Mouse (Mus musculus): ENCODE measurements around the gene Tram2. TPM values are rescaled to one million over a fixed set of nuclear protein-coding genes. Genes with fewer than 3 reads are reported as not detected.

Tram2 gene
- polyA plus RNA-seq, 1 experiment from 2014 or later = 6.5 TPM

- Histone ChIP-seq H3K4me2 (no peak overlapping the region), H3K9ac (replicated peaks) (no peak overlapping the region), H3K4me3 (replicated peaks) (no peak overlapping the region), H3K36me3 (peaks cover 5% of the 10 kb centered on the region; the same call in 1 of the 2 replicates), H3K27ac (no peak overlapping the region), H3K4me1 (replicated peaks) (peaks cover 24% of the 10 kb centered on the region), H3K27me3 (no peaks in the 10 kb centered on the region), H3K9me3 (no peaks in the 10 kb centered on the region)
- WGBS = 87% methylated on average over 3 of the region's 3 CpGs
- no peak for ATAC-seq (ENCODE audit: insufficient number of reproducible peaks, insufficient read depth, low FRiP score, low TSS enrichment, low read depth)
Measured at GRCm38 (mm10) chr1:21039564-21039963, 39.5 kb downstream of the Tram2 start.

GRCm38 (mm10) chr1:21037881-21038601 is 41.0 kb downstream of the Tram2 start:
- H3K36me3 ChIP-seq = peaks cover 5% of the 10 kb centered on the region; the same call in 1 of the 2 replicates
- H3K9ac ChIP-seq (replicated peaks) = no peak overlapping the region
- H3K9me3 ChIP-seq = no peaks in the 10 kb centered on the region
- WGBS = 80% methylated on average over 6 of the region's 6 CpGs
- no peak overlapping the region for H3K4me3 ChIP-seq (replicated peaks)
- H3K4me1 ChIP-seq (replicated peaks) = peaks cover 28% of the 10 kb centered on the region
- H3K27ac ChIP-seq = no peak overlapping the region
- H3K27me3 ChIP-seq = no peaks in the 10 kb centered on the region
- no peak for ATAC-seq (ENCODE audit: insufficient number of reproducible peaks, insufficient read depth, low FRiP score, low TSS enrichment, low read depth)
- H3K4me2 ChIP-seq = no peak overlapping the region

GRCm38 (mm10) chr1:21035878-21036277 is 43.2 kb downstream of the Tram2 start:
- H3K4me2 ChIP-seq = no peak overlapping the region
- no peak for ATAC-seq (ENCODE audit: insufficient number of reproducible peaks, insufficient read depth, low FRiP score, low TSS enrichment, low read depth)
- H3K9me3 ChIP-seq = no peaks in the 10 kb centered on the region
- no peak overlapping the region for H3K4me3 ChIP-seq (replicated peaks)
- 84% methylated on average over 6 of the region's 6 CpGs for WGBS
- H3K4me1 ChIP-seq (replicated peaks) = peaks cover 9% of the 10 kb centered on the region
- no peak overlapping the region for H3K9ac ChIP-seq (replicated peaks)
- H3K27ac ChIP-seq = no peak overlapping the region
- H3K27me3 ChIP-seq = no peaks in the 10 kb centered on the region
- H3K36me3 ChIP-seq = peaks cover 5% of the 10 kb centered on the region; the same call in 1 of the 2 replicates

- Histone ChIP-seq H3K27me3 (no peaks in the 10 kb centered on the region), H3K36me3 (peaks cover 8% of the 10 kb centered on the region; the same call in 1 of the 2 replicates), H3K4me3 (replicated peaks) (no peak overlapping the region), H3K9me3 (no peaks in the 10 kb centered on the region), H3K4me1 (replicated peaks) (0 out of 2 replicates have a peak, but pooled peaks cover 6% of the 10 kb centered on the region), H3K4me2 (no peak overlapping the region), H3K27ac (no peak overlapping the region), H3K9ac (replicated peaks) (no peak overlapping the region)
- no peak for ATAC-seq (ENCODE audit: insufficient number of reproducible peaks, insufficient read depth, low FRiP score, low TSS enrichment, low read depth)
Measured at GRCm38 (mm10) chr1:21033792-21034119, 45.3 kb downstream of the Tram2 start.

GRCm38 (mm10) chr1:21033065-21033791 is 45.8 kb downstream of the Tram2 start:
- WGBS = 85% methylated on average over 11 of the region's 11 CpGs
- H3K9me3 ChIP-seq = no peaks in the 10 kb centered on the region

GRCm38 (mm10) chr1:21031650-21032049 is 47.4 kb downstream of the Tram2 start:
- WGBS = 82% methylated on average over 2 of the region's 2 CpGs
- Histone ChIP-seq H3K9ac (replicated peaks) (no peak overlapping the region), H3K4me2 (no peak overlapping the region), H3K36me3 (peaks cover 8% of the 10 kb centered on the region; the same call in 1 of the 2 replicates), H3K9me3 (no peaks in the 10 kb centered on the region), H3K4me1 (replicated peaks) (0 out of 2 replicates have a peak, but pooled peaks cover 6% of the 10 kb centered on the region), H3K27me3 (no peaks in the 10 kb centered on the region), H3K4me3 (replicated peaks) (no peak overlapping the region), H3K27ac (no peak overlapping the region)
- ATAC-seq (ENCODE audit: insufficient number of reproducible peaks, insufficient read depth, low FRiP score, low TSS enrichment, low read depth) = no peak

More at GRCm38 (mm10) chr1:21033065-21033791, 45.8 kb downstream of the Tram2 start:
- ATAC-seq (ENCODE audit: insufficient number of reproducible peaks, insufficient read depth, low FRiP score, low TSS enrichment, low read depth) = no peak
- H3K4me3 ChIP-seq (replicated peaks) = no peak overlapping the region
- no peak overlapping the region for H3K27ac ChIP-seq
- no peak overlapping the region for H3K4me2 ChIP-seq
- H3K9ac ChIP-seq (replicated peaks) = no peak overlapping the region
- no peaks in the 10 kb centered on the region for H3K27me3 ChIP-seq
- 0 out of 2 replicates have a peak, but pooled peaks cover 6% of the 10 kb centered on the region for H3K4me1 ChIP-seq (replicated peaks)
- H3K36me3 ChIP-seq = peaks cover 8% of the 10 kb centered on the region; the same call in 1 of the 2 replicates

GRCm38 (mm10) chr1:21029000-21029399 is 50.0 kb downstream of the Tram2 start:
- WGBS = 90% methylated on average over 4 of the region's 4 CpGs
- 0 out of 2 replicates have a peak, but pooled peaks cover 6% of the 10 kb centered on the region for H3K4me1 ChIP-seq (replicated peaks)

GRCm38 (mm10) chr1:21026534-21026933 is 52.5 kb downstream of the Tram2 start:
- Histone ChIP-seq H3K4me3 (replicated peaks) (no peak overlapping the region), H3K9me3 (no peaks in the 10 kb centered on the region), H3K4me1 (replicated peaks) (no peaks in the 10 kb centered on the region), H3K4me2 (no peak overlapping the region), H3K27me3 (no peaks in the 10 kb centered on the region), H3K36me3 (peaks cover 6% of the 10 kb centered on the region; the same call in 1 of the 2 replicates), H3K9ac (replicated peaks) (no peak overlapping the region), H3K27ac (no peak overlapping the region)
- WGBS = 90% methylated on average over 7 of the region's 7 CpGs
- ATAC-seq (ENCODE audit: insufficient number of reproducible peaks, insufficient read depth, low FRiP score, low TSS enrichment, low read depth) = no peak

More at GRCm38 (mm10) chr1:21029000-21029399, 50.0 kb downstream of the Tram2 start:
- H3K9ac ChIP-seq (replicated peaks) = no peak overlapping the region
- H3K4me2 ChIP-seq = no peak overlapping the region
- H3K4me3 ChIP-seq (replicated peaks) = no peak overlapping the region
- H3K36me3 ChIP-seq = peaks cover 2% of the 10 kb centered on the region; the same call in 1 of the 2 replicates
- ATAC-seq (ENCODE audit: insufficient number of reproducible peaks, insufficient read depth, low FRiP score, low TSS enrichment, low read depth) = no peak
- H3K27me3 ChIP-seq = no peaks in the 10 kb centered on the region
- H3K27ac ChIP-seq = no peak overlapping the region
- H3K9me3 ChIP-seq = no peaks in the 10 kb centered on the region

- no peak overlapping the region for H3K27ac ChIP-seq
- H3K4me3 ChIP-seq (replicated peaks) = no peak overlapping the region
- 89% methylated on average over 5 of the region's 5 CpGs for WGBS
- peaks cover 6% of the 10 kb centered on the region; the same call in 1 of the 2 replicates for H3K36me3 ChIP-seq
- no peaks in the 10 kb centered on the region for H3K4me1 ChIP-seq (replicated peaks)
- ATAC-seq (ENCODE audit: insufficient number of reproducible peaks, insufficient read depth, low FRiP score, low TSS enrichment, low read depth) = no peak
- H3K4me2 ChIP-seq = no peak overlapping the region
- no peaks in the 10 kb centered on the region for H3K9me3 ChIP-seq
- H3K27me3 ChIP-seq = no peaks in the 10 kb centered on the region
- no peak overlapping the region for H3K9ac ChIP-seq (replicated peaks)
Measured at GRCm38 (mm10) chr1:21025203-21025602, 53.8 kb downstream of the Tram2 start.

GRCm38 (mm10) chr1:21023101-21023500 is 55.9 kb downstream of the Tram2 start:
- Histone ChIP-seq H3K36me3 (0 out of 2 replicates have a peak, but pooled peaks cover 3% of the 10 kb centered on the region), H3K27me3 (no peaks in the 10 kb centered on the region), H3K4me2 (no peak overlapping the region), H3K9ac (replicated peaks) (no peak overlapping the region), H3K4me3 (replicated peaks) (no peak overlapping the region), H3K9me3 (no peaks in the 10 kb centered on the region), H3K4me1 (replicated peaks) (no peaks in the 10 kb centered on the region), H3K27ac (no peak overlapping the region)
- ATAC-seq (ENCODE audit: insufficient number of reproducible peaks, insufficient read depth, low FRiP score, low TSS enrichment, low read depth) = no peak
- WGBS = 88% methylated on average over 3 of the region's 3 CpGs

- H3K4me2 ChIP-seq = no peak overlapping the region
- H3K4me1 ChIP-seq (replicated peaks) = no peaks in the 10 kb centered on the region
- no peak overlapping the region for H3K9ac ChIP-seq (replicated peaks)
- 59% methylated on average over 8 of the region's 8 CpGs for WGBS
- H3K9me3 ChIP-seq = no peaks in the 10 kb centered on the region
- no peaks in the 10 kb centered on the region for H3K27me3 ChIP-seq
- H3K36me3 ChIP-seq = peaks cover 34% of the 10 kb centered on the region
- ATAC-seq (ENCODE audit: insufficient number of reproducible peaks, insufficient read depth, low FRiP score, low TSS enrichment, low read depth) = no peak; the same call in 1 of the 2 replicates
- no peak overlapping the region for H3K27ac ChIP-seq
- H3K4me3 ChIP-seq (replicated peaks) = no peak overlapping the region
Measured at GRCm38 (mm10) chr1:21014463-21014862, 64.6 kb downstream of the Tram2 start.
